ENCODE assay signal across 16 mouse cellular contexts in genomic region chr8:80911400-80911799, GRCm38 (mm10). TPM values are rescaled to one million over a fixed set of nuclear protein-coding genes. Genes with fewer than 3 reads are reported as not detected.
"Had no signal": no experiment of that assay in that cellular context is flagged by ENCODE, and none has a peak within 500 bp of the region (broad histone marks: within the 10 kb centered on the region; RNA-seq: fewer than 3 reads in every experiment).

No protein-coding gene starts in this region.

- H3K4me3 ChIP-seq: midbrain, embryonic 10.5 days; midbrain, embryonic 12.5 days; neural tube, embryonic 12.5 days; stomach, embryonic 15.5 days had no signal

- H3K27me3 ChIP-seq: midbrain, embryonic 12.5 days; neural tube, embryonic 12.5 days; stomach, embryonic 15.5 days had no signal

- H3K4me2 ChIP-seq: lung, embryonic 14.5 days; midbrain, embryonic 12.5 days; neural tube, embryonic 12.5 days; stomach, embryonic 15.5 days had no signal

- H3K4me1 ChIP-seq: midbrain, embryonic 12.5 days; neural tube, embryonic 12.5 days had no signal

- DNase-seq: lung, adult 18-20 months; lung, embryonic 14.5 days; lung, postnatal 10 days; lung, postnatal 4 days; midbrain, embryonic 14.5 days; right cerebral cortex, postnatal 14 days; thymus, adult 2 months; thymus, postnatal 25 days; thymus, postnatal 4 days had no signal

- ATAC-seq: midbrain, embryonic 16.5 days had no signal

- H3K9me3 ChIP-seq: midbrain, embryonic 10.5 days; midbrain, embryonic 12.5 days; neural tube, embryonic 12.5 days; stomach, embryonic 15.5 days had no signal

- H3K36me3 ChIP-seq: midbrain, embryonic 10.5 days; midbrain, embryonic 12.5 days; neural tube, embryonic 12.5 days; stomach, embryonic 15.5 days had no signal

- H3K9ac ChIP-seq: lung, embryonic 14.5 days; midbrain, embryonic 12.5 days; neural tube, embryonic 12.5 days; stomach, embryonic 15.5 days had no signal

- H3K27ac ChIP-seq: midbrain, embryonic 10.5 days; midbrain, embryonic 12.5 days; neural tube, embryonic 12.5 days; stomach, embryonic 15.5 days; stomach, postnatal 0 days had no signal

RNA-seq across cellular contexts. Expression of gene Gab1, which starts 31.1 kb away (rescaled TPM):
- total RNA-seq: monocyte, adult 5-6 weeks had no signal
